Mouse (Mus musculus) G1E (cell line): ENCODE data around the gene Cenpp. TPM values are rescaled to one million over a fixed set of nuclear protein-coding genes. Genes with fewer than 3 reads are reported as not detected.

Source experiments
- ATAC-seq: 2 replicates; pipeline ENCODE4 v1.8.0; 2016; ENCODE audit warnings: mild to moderate bottlenecking; ENCODE audit not compliant: insufficient number of reproducible peaks, poor library complexity, low FRiP score, severe bottlenecking; ENCODE audit errors: extremely low read depth
- DNase-seq: peaks from one replicate; pipeline ENCODE4 v3.0.0; 2012; ENCODE audit warnings: low spot score
- H3K27me3 ChIP-seq: 2 replicates; pipeline ENCODE4 v1.6.1; 2012; ENCODE audit warnings: mild to moderate bottlenecking, low read length, inconsistent platforms; ENCODE audit not compliant: insufficient read depth
- H3K36me3 ChIP-seq: replicated peaks from 2 replicates; pipeline ENCODE3; 2012; ENCODE audit warnings: mild to moderate bottlenecking, inconsistent platforms
- H3K4me1 ChIP-seq: 2 replicates; pipeline ENCODE4 v1.6.1; 2012; ENCODE audit warnings: low read depth, low read length, inconsistent platforms, mixed read lengths; ENCODE audit not compliant: insufficient read depth
- H3K4me3 ChIP-seq: 2 replicates; pipeline ENCODE4 v1.5.1; 2012; ENCODE audit warnings: low read depth, mild to moderate bottlenecking, inconsistent platforms, low read length, moderate library complexity, mixed read lengths
- H3K9me3 ChIP-seq: replicated peaks from 2 replicates; pipeline ENCODE4 v1.6.1; 2012; ENCODE audit warnings: inconsistent platforms
- CTCF ChIP-seq: IDR thresholded peaks from 2 replicates; pipeline ENCODE4 v1.5.1; 2012; ENCODE audit warnings: low read depth, low read length, inconsistent platforms, mixed read lengths
- GATA1 ChIP-seq: IDR thresholded peaks from 2 replicates; pipeline ENCODE4 v1.6.1; 2012; ENCODE audit warnings: borderline replicate concordance, low read length, inconsistent platforms, mixed read lengths
- GATA2 ChIP-seq: IDR thresholded peaks from 2 replicates; pipeline ENCODE4 v1.6.1; 2012; ENCODE audit warnings: low read depth, low read length, inconsistent platforms, borderline replicate concordance
- POLR2AphosphoS5 ChIP-seq: IDR thresholded peaks from 2 replicates; pipeline ENCODE4 v1.6.1; 2012; ENCODE audit warnings: low read depth, low read length, inconsistent platforms; ENCODE audit not compliant: insufficient replicate concordance
- TAL1 ChIP-seq: conservative IDR thresholded peaks from 2 replicates; pipeline ENCODE4 v1.6.1; 2012; ENCODE audit warnings: low read depth, low read length, inconsistent platforms, mixed read lengths
- polyA plus RNA-seq: library from polyadenylated mRNA; stranded (reverse); fragments of >175 nt; gene quantifications from 2 replicates; pipeline ENCODE4 v1.2.3, GENCODE M21; 2012
- total RNA-seq, 2 experiments: library from RNA; stranded (forward) in 1 of 2; stranded (reverse) in 1 of 2; fragments of 200-1000 nt in 1 of 2; fragments of >200 nt in 1 of 2; fragmentation: Nextera tagmentation in 1 of 2; gene quantifications; 2 replicates each; pipeline ENCODE4 v1.2.3; 2014 to 2017

The Cenpp gene
- total and polyA plus RNA-seq, 3 experiments = 7.7 to 48.5 (median 29.9) TPM

DNA sequence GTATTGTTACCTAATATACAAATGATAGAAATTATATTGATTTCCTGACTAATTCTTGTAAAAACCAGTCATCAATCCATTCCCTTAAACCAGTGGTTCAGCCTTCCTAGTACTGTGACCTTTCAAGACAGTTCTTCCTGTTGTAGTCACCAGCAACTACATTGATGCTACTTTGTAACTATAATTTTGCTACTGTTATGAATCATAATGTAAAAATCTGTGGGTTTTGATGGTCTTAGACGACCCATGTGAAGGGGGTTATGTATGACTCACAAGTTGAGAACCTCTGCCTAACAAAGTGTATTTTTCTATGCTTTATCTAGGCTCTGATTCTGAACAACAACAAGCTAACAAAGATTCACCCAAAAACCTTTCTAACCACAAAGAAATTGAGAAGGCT is 95.7 kb downstream of the Cenpp start:
- peaks cover 2% of the 10 kb centered on the region for H3K36me3 ChIP-seq
- peaks cover 15% of the 10 kb centered on the region for H3K4me1 ChIP-seq

DNA sequence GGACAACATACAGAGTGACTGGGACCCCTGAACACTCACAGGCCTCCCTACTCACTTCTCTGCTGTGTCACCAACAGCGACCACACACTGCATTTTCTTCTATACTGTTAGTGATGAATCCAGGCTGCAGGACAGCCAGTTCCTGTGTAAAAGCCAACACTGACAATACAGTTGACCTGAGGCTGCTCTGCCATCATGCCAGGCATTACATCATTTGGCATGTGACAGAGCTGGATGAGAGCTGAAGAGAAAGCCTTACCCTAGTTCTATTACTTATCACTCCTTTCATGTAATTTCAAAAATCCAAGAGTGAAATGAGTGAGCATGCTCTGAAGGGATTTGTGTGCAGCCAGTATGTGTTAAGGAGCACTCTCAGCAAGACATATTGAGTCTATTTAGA is 96.4 kb downstream of the Cenpp start:
- Histone ChIP-seq H3K4me1 (peaks cover 12% of the 10 kb centered on the region), H3K4me3 (no peak overlapping the region), H3K9me3 (no peaks in the 10 kb centered on the region), H3K27me3 (no peaks in the 10 kb centered on the region), H3K36me3 (peaks cover 4% of the 10 kb centered on the region)
- ATAC-seq = no peak
- no peak for DNase-seq
- TF ChIP-seq GATA1 = no peak
- no peak for TF ChIP-seq GATA2
- TF ChIP-seq POLR2AphosphoS5 = no peak
- no peak for TF ChIP-seq TAL1
- no peak for TF ChIP-seq CTCF

More for the DNA sequence above, 95.7 kb downstream of the Cenpp start:
- H3K27me3 ChIP-seq = no peaks in the 10 kb centered on the region
- ATAC-seq = no peak
- no peaks in the 10 kb centered on the region for H3K9me3 ChIP-seq
- no peak for DNase-seq
- no peak overlapping the region for H3K4me3 ChIP-seq
- no peak for TF ChIP-seq TAL1
- TF ChIP-seq POLR2AphosphoS5 = no peak
- no peak for TF ChIP-seq GATA1
- TF ChIP-seq GATA2 = no peak
- TF ChIP-seq CTCF = no peak

DNA sequence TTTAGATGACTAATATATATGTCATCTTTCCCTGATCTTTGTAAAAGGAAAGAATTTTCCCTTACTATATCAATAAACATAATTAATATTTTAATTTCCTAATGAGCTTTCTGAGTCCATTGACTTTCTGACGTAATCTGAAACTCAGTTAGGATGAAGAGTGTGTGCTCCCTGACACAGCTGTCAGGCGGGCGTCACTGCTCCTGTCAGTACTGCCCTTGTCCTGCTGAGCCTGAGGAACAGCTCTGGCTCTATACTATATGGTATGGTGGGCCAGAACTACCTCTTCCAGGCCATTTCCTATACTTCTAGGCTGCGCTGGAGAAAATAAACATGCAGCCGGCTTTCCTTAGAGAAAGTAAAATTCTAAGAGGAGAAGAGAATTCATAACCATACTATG is 98.1 kb downstream of the Cenpp start:
- Histone ChIP-seq H3K9me3 (no peaks in the 10 kb centered on the region), H3K4me1 (no peaks in the 10 kb centered on the region), H3K36me3 (peaks cover 4% of the 10 kb centered on the region), H3K27me3 (no peaks in the 10 kb centered on the region), H3K4me3 (no peak overlapping the region)
- ATAC-seq (no peak), DNase-seq (no peak)
- TF ChIP-seq GATA2 (no peak), CTCF (no peak), TAL1 (no peak), POLR2AphosphoS5 (no peak), GATA1 (no peak)

DNA sequence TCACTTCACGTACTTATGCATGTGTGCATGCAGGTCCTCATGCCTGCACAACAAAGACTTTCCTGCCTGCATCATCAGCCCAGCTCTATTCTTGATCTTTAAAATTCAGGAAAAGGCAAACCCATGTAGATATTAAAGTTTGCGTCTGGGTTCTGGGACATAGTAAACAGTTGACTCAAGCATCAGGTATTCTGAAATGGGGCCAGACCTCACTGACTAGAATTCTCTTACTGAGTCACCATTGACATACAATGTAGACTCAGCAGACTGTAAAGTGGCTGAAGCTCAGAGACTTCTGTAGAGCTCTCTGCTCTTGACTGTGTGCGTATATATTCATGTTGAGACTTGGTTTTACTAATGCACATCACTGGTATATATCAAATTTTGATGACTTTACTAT is 103.0 kb downstream of the Cenpp start:
- Histone ChIP-seq H3K36me3 (peaks cover 9% of the 10 kb centered on the region), H3K4me3 (no peak overlapping the region), H3K27me3 (no peaks in the 10 kb centered on the region), H3K4me1 (no peaks in the 10 kb centered on the region; the same call in 1 of the 2 replicates), H3K9me3 (no peaks in the 10 kb centered on the region)
- TF ChIP-seq CTCF (no peak), GATA2 (no peak), GATA1 (no peak), POLR2AphosphoS5 (no peak), TAL1 (no peak)
- no peak for ATAC-seq
- no peak for DNase-seq

DNA sequence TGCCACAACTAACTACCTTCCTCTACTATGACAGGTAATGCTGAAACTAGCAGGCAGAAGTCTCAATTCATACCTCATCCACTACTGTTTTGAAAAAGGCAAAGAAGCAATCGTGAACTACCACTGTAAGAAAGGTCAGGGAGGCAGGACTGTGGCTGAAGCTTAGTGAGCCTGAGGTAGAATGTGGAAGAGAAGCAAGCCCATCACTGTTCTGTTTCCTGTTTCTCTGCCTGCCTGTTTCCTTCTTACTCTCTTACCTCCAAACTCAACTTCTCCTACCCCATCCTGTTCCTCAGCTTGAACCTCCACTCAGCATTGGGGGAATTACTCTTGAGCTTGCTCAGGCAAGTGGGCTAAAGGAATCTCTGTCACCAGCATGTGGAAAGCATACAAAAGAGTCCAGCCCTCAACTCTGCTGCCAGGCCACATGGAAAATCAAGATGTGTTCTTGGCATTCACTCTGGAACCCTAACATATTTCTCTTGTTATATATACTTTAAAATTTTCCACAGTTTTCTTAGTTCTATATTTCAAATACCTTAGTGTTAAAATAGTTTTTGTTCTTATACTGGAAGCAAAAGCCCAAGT is 104.9 kb downstream of the Cenpp start:
- H3K9me3 ChIP-seq = no peaks in the 10 kb centered on the region
- H3K4me1 ChIP-seq = no peaks in the 10 kb centered on the region; the same call in 1 of the 2 replicates
- TF ChIP-seq CTCF (no peak), GATA1 (no peak), POLR2AphosphoS5 (no peak), GATA2 (no peak), TAL1 (no peak)
- peaks cover 9% of the 10 kb centered on the region for H3K36me3 ChIP-seq
- ATAC-seq (no peak), DNase-seq (no peak)
- H3K4me3 ChIP-seq = no peak overlapping the region
- H3K27me3 ChIP-seq = no peaks in the 10 kb centered on the region

DNA sequence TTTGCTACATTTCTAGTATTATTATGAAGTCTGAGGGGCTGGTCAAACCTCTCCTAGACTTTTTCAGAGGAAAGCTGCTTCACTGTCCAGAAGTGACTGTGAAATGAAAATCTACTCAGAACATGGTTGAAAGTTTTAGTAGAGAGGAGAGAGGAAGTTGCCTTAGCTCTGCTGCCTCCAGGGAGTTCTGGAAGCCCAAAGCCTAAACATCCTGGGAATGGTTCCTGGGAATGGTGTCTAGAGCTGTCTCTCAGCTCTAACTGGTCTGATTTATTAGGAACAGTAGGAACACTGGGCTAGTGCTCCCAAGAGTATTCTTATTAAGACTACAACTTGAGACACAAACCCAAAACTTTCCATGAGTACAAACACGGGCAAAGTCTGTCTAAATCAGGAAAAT is 106.1 kb downstream of the Cenpp start:
- TF ChIP-seq TAL1 (no peak), GATA2 (no peak), CTCF (no peak), POLR2AphosphoS5 (no peak), GATA1 (no peak)
- no peaks in the 10 kb centered on the region; the same call in 1 of the 2 replicates for H3K4me1 ChIP-seq
- no peaks in the 10 kb centered on the region for H3K9me3 ChIP-seq
- ATAC-seq (no peak), DNase-seq (no peak)
- H3K27me3 ChIP-seq = no peaks in the 10 kb centered on the region
- H3K36me3 ChIP-seq = peaks cover 11% of the 10 kb centered on the region
- no peak overlapping the region for H3K4me3 ChIP-seq
